Mouse (Mus musculus) right cerebral cortex, postnatal 4 days (tissue): Measurements from ENCODE around the gene Slc15a4.

ENCODE experiments used
- DNase-seq: peaks from one replicate; pipeline ENCODE4 v3.0.0-alpha.2; 2022

The Slc15a4 gene

DNA sequence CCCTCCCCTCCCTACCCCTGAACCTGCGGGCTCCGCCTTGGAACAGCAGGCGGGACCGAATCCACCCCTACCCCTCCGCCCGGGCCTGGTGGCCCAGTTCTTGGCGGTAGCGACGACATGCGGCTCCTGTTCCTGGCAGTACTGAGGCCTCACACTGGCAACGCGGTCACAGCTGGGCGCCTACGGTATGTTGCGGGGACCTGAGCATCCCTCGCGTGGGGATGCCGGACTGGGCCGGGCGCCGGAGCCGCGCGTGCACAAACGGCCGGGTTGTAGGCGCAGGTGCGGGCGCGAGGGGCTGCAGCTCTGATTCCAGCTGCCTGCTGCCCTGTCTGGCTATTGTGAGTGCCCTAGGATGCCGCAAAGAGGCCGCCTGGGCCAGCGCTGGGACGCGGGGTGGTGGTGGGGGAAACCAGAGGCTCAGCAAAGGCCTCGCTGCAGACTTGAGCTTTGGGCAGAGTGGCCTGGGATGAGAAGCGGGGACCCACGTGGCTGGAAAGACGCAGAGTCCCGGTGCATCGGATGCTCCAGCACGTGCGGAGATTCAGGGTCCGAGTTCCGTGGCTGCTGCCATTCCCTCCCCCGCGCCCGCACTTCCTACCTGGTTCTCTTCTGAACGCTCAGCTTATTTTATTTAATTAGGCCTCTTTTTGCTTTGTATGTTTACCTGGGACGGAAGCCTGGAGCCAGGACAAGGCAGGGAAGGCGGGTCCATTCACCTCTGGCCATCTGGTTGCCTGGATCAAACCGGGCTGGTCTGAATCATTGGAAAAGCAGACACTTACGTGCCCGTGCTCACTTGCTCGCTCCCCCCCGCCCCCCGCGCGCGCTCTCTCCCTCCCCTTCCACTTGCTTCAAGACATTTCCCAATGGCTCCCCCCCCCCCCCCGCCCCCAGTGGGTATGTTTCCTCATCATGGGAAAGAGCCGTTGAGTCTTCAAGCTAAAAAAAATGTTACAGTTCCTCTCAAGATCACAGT, at the start of gene Slc15a4, which contains the start of gene Glt1d1:
TSS of gene Slc15a4 (minus strand) at position 731 of the 979 bp plus-strand sequence.
TSS of gene Glt1d1 (plus strand) at position 96 of the 979 bp plus-strand sequence.
- peak; percentile 51 for DNase-seq

DNA sequence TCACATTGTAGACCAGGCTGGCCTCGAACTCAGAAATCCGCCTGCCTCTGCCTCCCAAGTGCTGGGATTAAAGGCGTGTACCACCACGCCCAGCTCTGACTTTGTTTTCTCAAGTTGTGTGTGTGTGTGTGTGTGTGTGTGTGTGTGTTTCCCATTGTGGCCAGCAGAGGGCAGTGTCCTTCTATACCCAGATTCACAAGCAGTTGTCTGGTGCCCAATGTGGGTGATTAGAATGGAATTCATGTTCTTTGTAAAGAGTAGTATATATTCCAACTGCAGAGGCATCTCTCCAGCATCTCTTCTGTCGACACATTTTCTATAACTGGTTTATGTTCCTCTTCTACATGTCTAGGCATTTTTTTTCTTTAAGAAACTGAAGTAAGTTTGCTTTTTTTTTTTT, 45.8 kb upstream of the Slc15a4 start:
- DNase-seq = no peak

DNA sequence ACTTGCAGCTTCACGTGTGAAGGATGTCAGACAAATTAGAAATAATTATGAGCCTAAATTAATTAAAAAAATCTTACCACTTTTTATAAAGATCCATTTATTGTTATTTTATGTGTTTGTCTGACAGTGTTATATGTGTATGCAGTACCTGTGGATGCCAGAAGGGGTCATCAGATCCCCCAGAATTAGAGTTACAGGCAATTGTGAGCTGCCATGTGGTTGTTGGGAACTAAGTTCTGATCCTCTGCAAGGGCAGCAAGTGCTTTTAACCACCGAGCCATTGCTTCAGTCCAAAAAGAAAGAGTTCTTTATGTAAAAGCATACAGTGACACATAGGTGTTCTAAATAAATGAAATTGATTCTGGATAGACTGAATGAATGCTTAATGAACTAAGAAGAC, 44.9 kb upstream of the Slc15a4 start:
- no peak for DNase-seq

DNA sequence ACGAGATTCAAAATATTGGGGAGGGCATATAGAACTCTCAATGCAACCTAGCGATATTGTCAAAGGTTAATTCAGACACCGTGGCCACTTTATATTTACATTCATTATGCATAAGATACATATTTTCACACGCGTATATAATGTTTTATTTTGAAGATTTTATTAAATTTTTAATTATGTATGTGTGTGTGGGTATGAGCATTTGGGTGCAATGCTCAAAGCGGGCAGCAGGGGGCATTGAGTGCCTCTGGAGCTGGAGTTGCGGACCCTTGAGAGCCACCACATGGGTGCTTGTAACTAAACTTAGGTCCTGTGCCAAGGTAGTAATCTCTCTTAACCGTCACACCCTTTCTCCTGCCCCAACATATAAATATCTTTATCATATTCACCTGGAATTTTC, 41.2 kb upstream of the Slc15a4 start:
- no peak for DNase-seq

DNA sequence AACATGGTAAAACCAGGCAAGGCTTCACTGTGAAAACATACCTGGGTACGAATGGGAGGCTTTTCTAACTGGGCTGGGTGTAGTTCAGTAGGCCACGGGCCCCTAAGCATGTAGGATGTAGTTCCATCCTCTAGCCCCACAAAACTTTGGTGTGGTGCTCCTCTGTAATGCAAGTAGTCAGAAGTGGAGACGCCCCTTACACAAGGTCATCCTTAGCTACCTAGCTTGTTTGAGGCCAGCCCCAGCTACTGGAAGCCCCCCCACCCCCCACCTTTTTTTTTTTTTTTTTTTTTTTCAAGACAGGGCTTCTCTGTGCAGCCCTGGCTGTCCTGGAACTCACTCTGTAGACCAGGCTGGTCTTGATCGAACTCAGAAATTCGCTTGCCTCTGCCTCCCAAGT, 28.3 kb upstream of the Slc15a4 start:
- DNase-seq = no peak

DNA sequence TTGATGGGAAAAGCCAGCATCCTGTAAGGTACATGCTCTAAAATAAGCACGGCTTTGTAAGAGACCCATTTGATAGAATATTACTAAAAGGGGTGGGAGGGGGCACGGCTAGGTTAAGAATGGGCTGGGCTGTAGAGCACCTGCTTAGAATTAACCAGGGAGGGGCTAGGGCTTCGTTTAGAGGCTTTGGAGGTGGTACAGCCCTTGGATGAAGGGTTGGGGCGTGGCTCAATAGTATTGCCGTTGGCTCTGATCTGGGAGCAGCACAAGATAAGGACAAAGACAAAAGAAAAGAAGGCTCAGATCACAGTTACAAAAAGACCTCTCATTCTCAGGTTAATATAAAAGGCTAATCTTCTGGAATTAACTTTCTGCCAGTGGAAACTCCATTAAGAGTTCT, 27.6 kb upstream of the Slc15a4 start:
- no peak for DNase-seq

DNA sequence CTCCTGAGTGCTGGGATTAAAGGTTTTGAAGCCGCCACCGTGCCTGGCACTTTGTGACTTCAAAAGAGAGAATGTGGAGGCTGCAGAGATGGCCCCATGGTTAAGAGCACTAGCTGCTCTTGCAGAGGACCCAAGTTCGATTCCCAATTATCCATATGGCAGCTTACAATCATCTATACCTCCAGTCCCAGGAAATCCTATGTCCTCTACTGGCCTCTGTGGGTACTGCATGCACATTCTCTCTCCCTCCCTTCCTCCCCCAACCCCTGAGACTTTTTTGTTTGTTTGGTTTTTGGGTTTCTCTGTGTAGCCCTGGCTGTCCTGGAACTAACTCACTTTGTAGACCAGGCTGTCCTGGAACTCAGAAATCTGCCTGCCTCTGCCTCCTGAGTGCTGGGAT, 26.6 kb upstream of the Slc15a4 start:
- DNase-seq = no peak

DNA sequence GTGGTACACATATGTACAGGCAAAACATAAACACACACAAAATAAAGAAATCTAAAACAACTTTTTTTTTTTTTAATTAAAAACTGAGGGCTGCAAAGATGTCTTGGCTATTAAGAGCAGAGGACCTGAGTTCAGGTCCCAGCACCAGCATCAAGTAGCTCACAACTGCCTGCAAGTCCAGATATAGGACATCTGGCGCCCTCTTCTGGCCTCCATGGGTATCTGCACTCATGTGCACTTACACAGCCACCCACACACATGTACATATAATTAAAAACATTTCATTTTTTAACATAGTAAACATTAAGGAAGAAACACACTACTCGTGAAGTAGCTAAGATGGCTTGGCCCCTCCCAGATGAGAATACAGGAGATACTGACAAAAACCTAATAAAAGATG, 25.6 kb upstream of the Slc15a4 start:
- no peak for DNase-seq

DNA sequence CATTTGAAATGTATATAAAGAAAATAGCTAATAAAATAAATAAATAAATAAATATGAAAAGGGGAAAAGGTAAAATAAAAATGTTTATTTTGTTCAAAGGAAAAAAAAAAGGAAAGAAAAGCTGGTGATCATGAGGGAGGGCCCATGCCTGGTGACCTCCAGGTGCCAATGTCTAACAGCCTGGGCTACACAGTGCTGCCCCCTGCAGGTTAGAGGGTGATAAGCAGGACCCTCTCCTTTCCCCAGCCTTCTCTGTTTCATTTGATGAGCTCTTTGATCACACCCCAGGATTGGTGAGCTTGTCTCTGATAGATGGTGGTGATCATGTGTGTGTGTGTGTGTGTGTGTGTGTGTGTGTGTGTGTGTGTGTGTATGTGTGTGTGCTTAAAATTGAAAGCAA, 16.4 kb upstream of the Slc15a4 start:
- DNase-seq = peak; percentile 10

DNA sequence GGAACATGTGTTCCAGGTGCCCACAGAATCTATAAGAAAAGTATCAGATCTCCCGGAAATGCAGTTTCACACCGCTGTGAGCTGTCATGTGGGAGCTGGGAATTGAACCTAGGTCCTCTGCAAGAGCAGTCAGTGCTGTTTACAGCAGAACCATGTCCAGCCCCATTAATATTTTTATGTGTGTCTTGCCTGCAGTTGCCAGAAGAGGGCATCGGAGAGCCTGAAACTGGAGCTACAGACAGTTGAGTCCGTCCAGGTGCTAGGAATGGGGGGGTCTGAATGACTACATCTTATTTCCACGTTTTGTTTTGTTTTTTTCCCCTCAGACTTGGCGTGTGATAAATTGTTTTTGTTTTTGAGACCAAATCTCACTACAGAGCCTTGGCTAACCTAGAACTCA, 15.3 kb upstream of the Slc15a4 start:
- peak; percentile 19 for DNase-seq

DNA sequence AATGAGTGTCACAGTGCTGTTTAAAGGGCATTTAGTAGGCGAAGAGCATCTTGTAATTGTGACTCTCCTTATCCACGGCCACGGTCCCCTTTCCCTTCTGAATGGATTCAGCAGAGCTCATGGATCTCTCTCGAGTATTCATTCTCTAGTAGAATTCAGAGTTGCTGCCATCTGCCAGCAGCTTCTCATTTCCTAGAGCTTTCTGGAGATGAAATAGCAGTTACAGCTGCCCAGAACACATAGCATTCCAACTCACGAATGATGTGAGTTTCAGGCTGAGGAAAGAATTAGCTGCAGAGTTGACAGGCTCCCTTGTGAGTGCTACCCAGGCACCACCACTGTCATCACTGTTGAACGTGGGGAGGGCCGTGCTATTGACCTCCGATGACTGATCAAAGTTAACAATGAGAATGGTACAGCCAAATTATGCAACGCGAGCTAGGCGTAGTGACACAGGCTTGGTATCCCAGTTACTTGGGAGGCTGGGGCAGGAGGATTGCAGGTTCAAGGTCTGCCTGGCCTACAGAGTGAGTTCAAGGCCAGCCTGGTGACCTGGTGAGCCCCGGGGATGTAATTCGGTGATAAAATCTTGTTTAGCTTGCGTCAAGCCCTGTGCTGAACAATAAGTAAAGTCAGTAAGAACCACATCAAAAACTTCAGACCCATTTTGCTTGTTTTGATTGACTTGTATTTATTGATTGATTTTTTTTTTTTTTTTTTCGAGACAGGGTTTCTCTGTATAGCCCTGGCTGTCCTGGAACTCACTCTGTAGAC, 8.7 kb upstream of the Slc15a4 start:
- DNase-seq = peak; percentile 3

DNA sequence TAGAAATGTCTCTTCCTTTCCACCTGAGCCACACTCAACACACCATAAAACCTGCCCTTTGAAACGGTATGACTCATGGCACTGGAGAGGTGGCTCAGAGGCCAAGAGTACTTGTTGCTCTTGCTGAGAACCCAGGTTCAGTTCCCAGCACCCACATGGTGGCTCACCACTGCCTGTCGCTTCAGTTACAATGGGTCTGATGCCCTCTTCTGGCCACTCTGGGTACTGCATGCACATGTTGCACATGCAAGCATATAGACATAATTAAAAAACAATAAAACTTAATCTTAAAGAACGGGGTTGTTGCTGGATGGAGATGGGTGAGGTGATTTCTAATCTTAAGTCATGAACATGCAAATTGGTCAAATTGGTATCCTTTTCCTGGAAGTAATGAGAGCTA, 7.7 kb upstream of the Slc15a4 start:
- DNase-seq = peak; percentile 19

DNA sequence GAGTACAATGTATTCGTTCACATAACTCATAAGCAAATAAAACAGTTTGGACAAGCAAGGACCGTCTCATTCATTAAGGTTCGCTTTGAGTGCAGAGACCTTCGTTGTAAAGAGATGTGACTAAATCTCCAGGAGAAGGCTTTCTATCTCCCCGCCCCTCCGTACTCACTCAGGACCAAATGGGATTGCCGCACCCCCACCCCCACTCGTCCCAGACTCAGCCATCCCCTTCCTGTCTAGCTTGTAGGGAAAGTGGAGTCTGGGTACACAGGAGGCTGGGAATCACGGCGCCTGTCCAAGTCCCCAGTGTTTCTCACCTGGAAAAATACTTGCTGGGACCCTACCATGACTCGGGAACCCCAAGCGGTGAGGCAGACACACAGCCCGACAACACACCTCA, 6.9 kb upstream of the Slc15a4 start:
- DNase-seq = no peak

DNA sequence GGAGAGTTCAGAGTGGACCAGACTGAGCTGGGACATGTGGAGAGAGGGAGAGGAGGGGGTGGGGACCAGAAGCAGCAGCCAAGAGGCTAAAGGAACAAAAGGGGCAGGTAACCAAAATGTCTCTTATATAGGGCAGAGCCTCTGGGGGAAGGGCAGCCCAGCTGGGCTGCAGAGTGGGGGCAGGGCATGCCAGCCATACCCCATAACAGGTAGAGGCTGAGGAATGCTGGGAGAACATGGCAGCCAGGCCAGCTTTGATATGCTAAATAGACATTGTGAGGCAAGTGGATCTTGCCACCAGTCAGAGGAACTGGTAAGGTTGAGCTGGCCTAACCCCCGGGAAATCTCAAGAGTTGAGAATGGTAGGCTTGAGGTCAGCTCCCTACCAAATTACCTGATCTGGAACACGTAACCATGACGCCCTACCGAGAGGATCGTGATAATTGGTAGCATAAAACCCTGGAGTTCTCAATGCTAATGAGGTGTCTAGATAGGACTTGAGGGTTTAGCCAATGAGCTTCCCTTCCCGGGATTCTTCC, 6.4 kb upstream of the Slc15a4 start:
- no peak for DNase-seq

DNA sequence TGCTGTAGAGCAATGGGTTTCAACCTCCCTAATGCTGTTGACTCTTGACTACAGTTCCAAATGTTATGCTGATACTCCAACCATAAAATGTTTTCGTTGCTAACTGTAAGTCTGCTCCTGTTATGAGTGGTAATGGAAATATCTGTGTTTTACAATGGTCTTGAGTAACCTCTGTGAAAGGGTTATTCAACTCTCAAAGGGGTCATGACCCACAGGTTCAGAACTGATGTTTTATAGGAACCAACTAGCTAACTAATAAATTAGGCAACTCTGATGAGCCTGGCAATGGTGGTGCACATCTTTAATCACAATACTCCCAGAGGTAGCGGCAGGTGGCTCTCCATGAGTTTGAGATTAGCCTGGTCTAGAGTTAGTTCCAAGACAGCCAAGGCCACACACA, 5.5 kb upstream of the Slc15a4 start:
- no peak for DNase-seq

DNA sequence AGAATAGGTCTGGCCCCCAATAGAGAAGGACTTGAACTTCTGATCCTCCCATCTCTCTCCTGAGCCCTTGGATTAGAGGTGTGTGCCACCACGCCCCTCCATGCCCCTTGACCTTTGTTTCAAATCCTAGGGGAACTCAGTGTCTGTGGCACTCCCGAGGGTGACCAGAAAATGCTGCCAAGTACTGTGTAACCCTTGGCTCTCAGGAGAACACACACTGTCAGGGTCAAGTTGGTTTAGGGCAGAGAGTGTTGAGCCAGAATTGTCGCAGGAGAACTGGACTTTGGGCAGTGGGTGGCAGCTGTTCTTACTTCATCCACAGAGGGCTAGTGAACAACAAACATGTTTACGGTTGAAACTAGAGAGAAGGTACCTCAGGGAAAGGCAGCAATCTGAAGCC, 4.9 kb upstream of the Slc15a4 start:
- DNase-seq = no peak

DNA sequence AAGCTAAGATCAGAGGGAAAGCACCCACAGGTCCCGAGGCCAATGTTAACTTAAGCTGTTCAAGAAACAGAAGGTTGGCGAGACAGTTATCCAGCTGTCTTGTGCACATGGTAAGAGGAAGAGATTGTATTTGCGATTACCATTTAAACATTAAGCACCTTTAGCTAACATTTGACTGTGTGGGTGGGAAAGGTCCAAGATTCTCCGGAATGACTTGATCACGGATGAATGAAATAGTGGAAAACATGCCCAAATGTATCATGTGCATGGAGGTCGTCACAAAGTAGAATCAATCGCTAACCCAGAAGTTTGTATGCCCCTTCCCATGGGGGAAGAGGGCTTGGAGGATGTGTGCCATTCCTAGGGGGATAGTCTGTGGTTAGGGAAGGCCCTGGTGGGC, 969 bp upstream of the Slc15a4 start:
- DNase-seq = no peak

DNA sequence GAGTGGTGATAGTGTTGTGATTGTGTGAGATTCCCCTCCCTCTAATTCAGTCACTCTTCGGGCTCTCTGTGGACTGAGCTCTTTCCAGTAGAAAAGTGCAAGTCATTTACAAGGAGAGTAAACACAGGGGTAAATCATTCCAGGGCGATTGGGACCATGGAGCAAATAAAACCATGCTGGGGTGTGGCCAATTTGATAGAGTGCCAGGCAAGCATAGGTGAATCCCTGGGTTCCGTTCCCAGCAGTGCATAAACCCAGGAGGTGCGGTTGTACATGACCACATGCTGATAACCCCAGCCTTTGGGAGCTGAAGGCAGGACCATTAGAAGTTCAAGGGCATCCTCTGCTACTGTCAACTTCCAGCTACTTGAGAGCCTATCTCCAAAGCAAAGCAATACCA, 491 bp upstream of the Slc15a4 start:
- no peak for DNase-seq

DNA sequence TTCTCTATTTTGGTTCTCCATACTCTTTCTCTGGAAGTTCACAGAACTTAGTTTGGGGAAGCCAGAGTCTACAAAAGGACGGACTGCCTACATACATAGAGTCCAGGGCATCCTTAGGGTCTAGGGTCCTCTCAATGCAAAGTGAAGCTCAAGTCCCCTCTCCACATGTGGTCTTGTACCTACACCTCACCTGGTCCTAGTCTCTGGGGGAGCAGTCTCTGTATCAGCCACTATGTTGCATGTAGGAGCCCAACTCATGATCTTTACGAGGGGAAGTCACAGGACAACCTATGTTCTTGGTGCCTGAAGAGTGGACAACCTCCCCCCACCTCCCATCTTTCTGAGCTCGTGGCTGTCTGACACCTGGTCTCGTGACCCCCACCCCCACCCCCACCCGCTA, 1.0 kb downstream of the Slc15a4 start:
- DNase-seq = no peak

DNA sequence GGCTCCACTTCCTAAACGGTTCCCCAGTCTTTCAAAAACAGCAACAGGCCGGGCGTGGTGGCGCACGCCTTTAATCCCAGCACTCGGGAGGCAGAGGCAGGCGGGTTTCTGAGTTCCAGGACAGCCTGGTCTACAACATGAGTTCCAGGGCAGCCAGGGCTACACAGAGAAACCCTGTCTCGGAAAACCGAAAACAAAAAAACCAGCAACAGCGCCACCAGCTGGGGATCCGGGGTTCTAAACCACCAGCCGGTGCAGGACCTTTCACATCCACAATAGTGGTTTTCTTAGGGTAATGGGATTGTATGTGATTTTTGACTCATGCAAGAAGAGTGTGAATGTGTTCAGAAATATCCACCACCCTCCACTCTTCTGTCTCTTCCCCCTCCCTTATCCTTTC, 5.5 kb downstream of the Slc15a4 start:
- no peak for DNase-seq

DNA sequence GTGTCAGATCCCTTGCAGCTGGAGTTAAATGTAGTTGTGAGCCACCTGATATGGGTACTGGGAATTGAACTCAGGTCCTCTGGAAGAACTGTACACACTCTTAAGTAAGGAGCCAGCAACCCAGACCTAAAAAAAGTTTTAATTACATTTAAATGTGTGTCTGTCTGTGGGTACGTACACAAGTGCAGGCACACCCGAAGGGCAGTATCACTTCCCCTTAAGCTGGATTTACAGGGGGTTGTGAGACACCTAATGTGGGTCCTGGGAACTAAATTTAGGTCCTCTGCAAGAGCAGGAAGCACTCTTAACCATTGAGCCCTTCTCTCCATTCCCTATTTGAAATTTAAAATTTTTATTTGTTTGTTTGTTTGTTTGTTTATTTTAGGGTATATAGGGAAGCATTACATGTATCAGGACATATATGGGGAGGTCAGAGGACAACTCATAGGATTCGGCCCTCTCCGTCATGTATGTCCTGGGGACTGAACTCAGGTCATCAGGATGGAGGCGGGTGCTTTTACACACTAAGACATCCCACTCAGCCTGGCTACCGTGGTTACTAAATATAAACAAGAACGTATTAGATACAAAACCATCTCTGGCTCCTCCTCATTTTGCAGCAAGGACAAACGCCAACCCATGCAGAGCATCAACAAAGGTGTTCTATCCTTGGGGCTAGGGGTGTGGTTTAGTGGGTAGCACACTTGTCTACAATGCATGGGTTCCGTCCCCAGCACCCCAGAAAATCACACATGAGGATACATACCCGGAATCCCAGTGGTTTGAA, 8.1 kb downstream of the Slc15a4 start:
- no peak for DNase-seq

DNA sequence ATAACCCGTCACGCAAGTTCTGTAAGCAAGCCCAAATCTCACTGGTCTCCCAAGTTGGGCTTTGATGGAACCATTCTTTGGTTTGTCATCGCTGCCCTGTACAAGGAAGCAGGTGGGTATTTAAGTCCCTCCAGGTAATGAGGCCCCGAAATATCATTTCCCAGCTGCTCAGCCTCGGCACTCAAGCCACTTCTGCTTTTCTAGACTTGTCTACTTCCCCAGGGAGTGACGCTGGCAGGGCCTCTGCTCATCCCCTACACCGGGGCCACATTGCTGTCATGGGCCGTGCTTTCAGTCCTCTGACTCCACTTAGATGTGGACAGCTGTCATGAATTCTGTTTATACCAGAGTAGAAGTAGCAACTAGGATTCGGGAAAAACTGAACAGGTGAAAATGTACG, 11.6 kb downstream of the Slc15a4 start:
- DNase-seq = no peak

DNA sequence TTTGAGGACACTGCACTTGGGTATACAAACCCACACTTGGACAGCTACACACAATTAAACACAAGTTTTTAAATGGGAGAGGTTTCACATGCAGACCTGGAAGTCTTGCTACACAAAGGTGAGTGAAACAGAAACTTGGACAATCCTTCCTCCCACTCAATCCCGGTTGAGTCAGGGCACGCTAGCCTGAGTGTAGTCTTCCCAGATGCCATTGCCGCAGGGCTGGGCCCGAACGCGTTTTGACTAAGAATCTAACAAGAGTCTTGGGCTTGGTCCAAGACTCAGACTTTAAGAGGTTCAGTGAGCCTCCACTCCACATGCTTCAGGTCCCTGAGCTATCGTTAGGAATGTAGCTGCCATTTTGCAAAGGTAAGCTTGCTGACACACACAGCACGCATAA, 12.3 kb downstream of the Slc15a4 start:
- DNase-seq = no peak
